Mouse (Mus musculus): ENCODE data around the gene Rps12. TPM values are rescaled to one million over a fixed set of nuclear protein-coding genes. Genes with fewer than 3 reads are reported as not detected.

The Rps12 gene
- polyA plus RNA-seq, 1 experiment from 2014 or later = 126 TPM

Other genes starting within 250 kb of the Rps12 start
- 21.5 and 22.5 TPM in 2 replicates for gene Slc18b1, start 9.7 kb upstream of the Rps12 start, polyA plus RNA-seq (2014; fragmentation: Nextera tagmentation; extraction: Ambion mirVana)
- not detected in 2 replicates for gene Vnn3, start 64.2 kb upstream of the Rps12 start, polyA plus RNA-seq (2014; fragmentation: Nextera tagmentation; extraction: Ambion mirVana)
- gene Vnn1, start 107.4 kb upstream of the Rps12 start, polyA plus RNA-seq (2014; fragmentation: Nextera tagmentation; extraction: Ambion mirVana) = 1.4 and 1.6 TPM in 2 replicates
- gene Taar1, start 133.1 kb upstream of the Rps12 start, polyA plus RNA-seq (2014; fragmentation: Nextera tagmentation; extraction: Ambion mirVana) = not detected in 2 replicates
- gene Taar2, start 151.3 kb upstream of the Rps12 start, polyA plus RNA-seq (2014; fragmentation: Nextera tagmentation; extraction: Ambion mirVana) = not detected in 2 replicates
- not detected in 2 replicates for gene Taar3, start 162.3 kb upstream of the Rps12 start, polyA plus RNA-seq (2014; fragmentation: Nextera tagmentation; extraction: Ambion mirVana)
- gene Taar4, start 173.2 kb upstream of the Rps12 start, polyA plus RNA-seq (2014; fragmentation: Nextera tagmentation; extraction: Ambion mirVana) = not detected in 2 replicates
- gene Taar5, start 183.4 kb upstream of the Rps12 start, polyA plus RNA-seq (2014; fragmentation: Nextera tagmentation; extraction: Ambion mirVana) = not detected in 2 replicates
- not detected in 2 replicates for gene Taar6, start 198.4 kb upstream of the Rps12 start, polyA plus RNA-seq (2014; fragmentation: Nextera tagmentation; extraction: Ambion mirVana)
- gene Taar7a, start 206.2 kb upstream of the Rps12 start, polyA plus RNA-seq (2014; fragmentation: Nextera tagmentation; extraction: Ambion mirVana) = not detected in 2 replicates
- not detected in 2 replicates for gene Taar7b, start 212.7 kb upstream of the Rps12 start, polyA plus RNA-seq (2014; fragmentation: Nextera tagmentation; extraction: Ambion mirVana)
- 0.20 TPM in 1 of 2 replicates, not detected in the other for gene Taar7d, start 239.9 kb upstream of the Rps12 start, polyA plus RNA-seq (2014; fragmentation: Nextera tagmentation; extraction: Ambion mirVana)